Mouse (Mus musculus): ENCODE data around the gene Serpina1f. TPM values are rescaled to one million over a fixed set of nuclear protein-coding genes. Genes with fewer than 3 reads are reported as not detected.
A peak's percentile ranks its signal among the peaks of the same experiment; 100 is the strongest.
"Not testable (repeated sequence)": the region's sequence is repeated elsewhere in the genome, so short reads cannot be mapped to it uniquely, and the experiment has no call there.

Gene Serpina1f
- not detected in 2 replicates for polyA plus RNA-seq (2015; fragmentation: Nextera tagmentation; extraction: Ambion mirVana)

DNA sequence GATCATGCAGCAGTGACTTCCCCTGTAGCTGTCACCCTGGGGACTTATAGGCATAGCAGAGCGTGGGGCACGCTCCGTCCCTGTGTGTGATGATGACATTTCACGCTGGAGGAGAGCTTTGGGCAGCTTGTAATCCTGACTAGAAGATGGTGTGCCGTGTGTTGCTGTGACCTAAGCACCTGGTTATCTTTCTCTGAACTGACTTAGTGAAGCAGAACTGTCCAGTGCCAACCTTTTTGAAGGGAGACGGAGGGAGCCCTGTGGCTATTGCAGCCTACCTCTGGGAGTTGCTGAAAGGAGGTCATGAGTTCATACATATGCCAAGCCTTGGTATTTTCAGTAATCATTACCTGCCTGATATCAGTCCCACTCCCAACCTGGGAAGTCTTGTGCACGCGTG, at the start of gene Serpina1f:
Gene Serpina1f (minus strand): TSS at position 101 of the 400 bp plus-strand sequence.
- H3K36me3 ChIP-seq = no peaks in the 10 kb centered on the region
- H3K27ac ChIP-seq = no peak within 1 kb of the TSS
- no peaks in the 10 kb centered on the region for H3K9me3 ChIP-seq
- no peaks in the 10 kb centered on the region for H3K27me3 ChIP-seq (replicated peaks)
- H3K4me2 ChIP-seq = no peak within 1 kb of the TSS
- WGBS = 90% methylated on average over 8 of the region's 8 CpGs
- no peak within 1 kb of the TSS for H3K9ac ChIP-seq
- ATAC-seq (ENCODE audit: insufficient read depth, low FRiP score, low read depth) = no peak
- no peak within 1 kb of the TSS for H3K4me3 ChIP-seq (replicated peaks)
- H3K4me1 ChIP-seq = no peaks in the 10 kb centered on the region

DNA sequence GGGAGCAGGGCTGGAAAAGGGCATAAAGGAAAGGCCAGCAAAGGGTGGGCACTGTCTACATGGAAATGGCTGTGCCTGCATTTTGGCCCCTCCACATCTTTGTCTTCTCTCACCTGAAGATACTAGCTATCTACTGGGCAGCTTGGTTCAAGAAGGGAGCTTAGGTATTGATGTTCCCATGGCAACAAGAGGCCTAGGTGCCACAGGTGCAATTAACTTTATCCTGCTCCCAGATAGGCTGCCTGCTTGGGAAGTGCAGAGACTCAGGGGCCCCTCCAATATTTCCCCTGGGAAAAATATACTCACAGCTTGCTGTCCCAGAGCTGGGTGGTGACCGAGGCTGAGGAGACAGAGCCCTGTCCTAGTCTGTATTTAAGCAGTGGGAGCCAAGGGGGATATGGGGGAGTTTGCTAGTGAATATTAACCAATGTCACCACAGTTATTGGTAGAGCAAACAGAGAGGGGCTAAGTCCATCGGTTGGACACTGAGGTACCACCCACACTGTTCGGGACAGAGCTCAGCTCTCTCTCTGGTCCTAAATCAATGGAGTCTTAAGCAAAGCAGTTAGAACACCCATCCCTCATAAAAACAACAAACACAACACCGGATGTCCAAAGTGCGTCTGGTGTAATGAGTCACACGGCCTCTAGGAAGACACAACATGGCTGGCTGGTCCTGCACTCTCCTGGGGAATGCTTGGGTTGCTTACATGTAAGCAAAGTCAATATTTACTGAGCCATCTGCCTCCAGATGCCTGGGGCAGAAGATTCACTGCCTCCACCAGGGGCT, 42.7 kb upstream of the Serpina1f start:
- not testable (repeated sequence) for H3K4me1 ChIP-seq; H3K9me3 ChIP-seq; H3K4me3 ChIP-seq (replicated peaks); H3K4me2 ChIP-seq; H3K36me3 ChIP-seq; H3K9ac ChIP-seq; ATAC-seq (ENCODE audit: insufficient read depth, low FRiP score, low read depth); H3K27ac ChIP-seq; H3K27me3 ChIP-seq (replicated peaks)
- 54% methylated on average over 6 of the region's 6 CpGs for WGBS

DNA sequence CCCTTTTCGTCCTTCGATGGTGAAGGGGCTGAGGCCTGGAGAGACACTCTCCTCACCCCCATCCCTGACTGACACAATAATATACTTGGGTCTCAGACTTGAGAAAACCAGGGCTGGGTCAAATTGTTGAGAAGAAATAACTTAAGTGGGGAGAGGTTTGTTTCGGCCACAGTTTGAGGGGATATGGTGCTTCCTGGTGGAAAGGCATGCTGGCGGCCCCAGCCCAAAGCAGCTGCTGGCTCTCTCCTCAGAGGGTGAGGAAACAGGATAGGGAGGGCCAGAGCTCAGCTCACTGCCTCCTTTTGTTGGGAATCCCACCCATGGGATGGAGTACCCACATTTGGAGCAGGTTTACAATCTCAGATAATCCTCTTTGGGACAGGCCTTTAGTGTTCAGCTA, 40.2 kb upstream of the Serpina1f start:
- H3K4me1 ChIP-seq; H3K9me3 ChIP-seq; H3K27me3 ChIP-seq (replicated peaks); H3K4me3 ChIP-seq (replicated peaks); H3K9ac ChIP-seq; H3K36me3 ChIP-seq; H3K27ac ChIP-seq; H3K4me2 ChIP-seq; ATAC-seq (ENCODE audit: insufficient read depth, low FRiP score, low read depth): not testable (repeated sequence)
- WGBS = 73% methylated on average over 4 of the region's 4 CpGs

DNA sequence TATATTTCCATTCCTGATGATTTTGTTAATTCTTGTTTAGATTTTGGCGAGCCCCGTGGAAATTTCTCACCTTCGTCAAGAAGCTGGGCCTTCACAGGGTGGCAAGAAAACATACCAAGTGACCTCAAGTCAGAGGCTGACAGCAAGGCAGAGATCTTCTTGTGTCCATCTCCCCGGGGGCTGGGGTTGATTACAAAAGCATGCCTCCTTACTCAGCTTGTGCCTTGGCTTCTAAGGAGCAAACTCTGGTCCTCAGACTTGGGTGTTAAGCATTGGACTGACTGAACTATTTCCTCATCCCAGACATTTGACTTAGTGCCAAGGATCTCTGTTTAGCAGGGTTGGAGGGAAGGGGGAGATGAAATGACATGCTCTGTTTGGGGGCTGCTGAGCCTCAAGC, 39.8 kb upstream of the Serpina1f start:
- ATAC-seq (ENCODE audit: insufficient read depth, low FRiP score, low read depth); H3K4me3 ChIP-seq (replicated peaks); H3K4me2 ChIP-seq; H3K27me3 ChIP-seq (replicated peaks); H3K9me3 ChIP-seq; H3K36me3 ChIP-seq; H3K9ac ChIP-seq; H3K27ac ChIP-seq; H3K4me1 ChIP-seq: not testable (repeated sequence)
- 76% methylated on average over 4 of the region's 4 CpGs for WGBS

DNA sequence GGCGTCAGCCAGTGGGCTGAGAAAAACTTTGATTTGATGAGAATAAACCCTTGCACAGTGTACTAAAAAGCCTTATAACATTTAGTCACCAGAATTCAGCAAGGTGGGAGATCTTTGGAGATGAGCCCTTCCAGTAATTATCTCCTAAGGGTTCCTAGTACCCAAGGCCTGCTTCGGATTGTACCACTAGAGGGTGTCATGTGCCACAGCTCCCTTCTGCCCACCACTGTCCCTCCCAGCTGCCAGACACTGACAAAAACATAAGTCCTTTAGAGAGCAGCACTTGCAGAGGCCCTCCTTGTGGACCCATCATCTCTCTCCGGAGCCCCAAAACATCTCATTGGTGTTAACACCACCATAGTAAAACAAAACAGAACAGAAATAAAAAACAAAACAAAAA, 16.2 kb upstream of the Serpina1f start:
- WGBS = 73% methylated on average over 3 of the region's 3 CpGs
- Histone ChIP-seq H3K4me2 (no peak overlapping the region), H3K9me3 (no peaks in the 10 kb centered on the region), H3K4me1 (no peaks in the 10 kb centered on the region), H3K36me3 (no peaks in the 10 kb centered on the region), H3K9ac (no peak overlapping the region), H3K4me3 (replicated peaks) (no peak overlapping the region), H3K27me3 (replicated peaks) (no peaks in the 10 kb centered on the region), H3K27ac (no peak overlapping the region)
- no peak for ATAC-seq (ENCODE audit: insufficient read depth, low FRiP score, low read depth)

DNA sequence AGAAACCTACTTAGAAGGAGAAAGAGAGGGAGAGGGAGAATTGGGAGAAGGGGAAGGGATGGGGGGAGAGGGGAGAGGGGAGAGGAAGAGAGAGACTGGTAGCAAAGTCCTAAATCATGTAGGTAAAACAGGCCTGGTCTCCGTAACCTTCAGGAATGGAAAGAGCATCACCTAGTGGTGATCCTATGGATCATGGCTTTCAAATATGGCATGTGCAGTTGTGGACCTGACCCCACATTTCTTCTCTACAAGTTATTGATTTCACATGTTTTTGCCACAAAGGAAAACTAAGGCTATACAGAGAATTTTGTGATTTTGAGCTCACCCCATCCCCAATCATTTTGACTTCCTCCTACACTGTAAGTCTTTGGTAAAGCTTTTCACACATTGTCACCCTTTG, 15.1 kb upstream of the Serpina1f start:
- ATAC-seq (ENCODE audit: insufficient read depth, low FRiP score, low read depth) = no peak
- H3K27ac ChIP-seq = no peak overlapping the region
- H3K4me2 ChIP-seq = no peak overlapping the region
- H3K36me3 ChIP-seq = no peaks in the 10 kb centered on the region
- H3K27me3 ChIP-seq (replicated peaks) = no peaks in the 10 kb centered on the region
- no peaks in the 10 kb centered on the region for H3K4me1 ChIP-seq
- no peak overlapping the region for H3K9ac ChIP-seq
- no peaks in the 10 kb centered on the region for H3K9me3 ChIP-seq
- WGBS = 37% methylated on average over 1 of the region's 1 CpGs
- H3K4me3 ChIP-seq (replicated peaks) = no peak overlapping the region

DNA sequence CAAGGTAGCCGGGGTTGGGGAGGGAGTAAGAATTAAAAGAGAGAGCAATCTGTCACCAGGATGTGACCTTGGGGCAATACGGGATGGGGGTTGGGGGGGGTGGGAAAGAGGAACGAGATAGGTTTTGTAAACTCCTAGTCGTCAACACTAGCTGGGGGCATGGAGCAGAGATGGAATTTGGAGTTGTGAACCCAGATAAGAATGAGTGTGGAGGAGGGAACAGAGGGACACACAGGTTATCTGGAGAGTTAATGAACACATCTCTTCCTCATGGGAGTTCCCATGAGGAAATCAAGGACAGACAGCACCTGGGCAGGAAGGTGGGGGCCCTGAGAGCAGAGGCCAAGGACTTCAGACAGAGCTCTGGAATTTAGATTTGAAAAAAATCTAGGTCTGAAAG, 10.8 kb upstream of the Serpina1f start:
- Histone ChIP-seq H3K27me3 (replicated peaks) (no peaks in the 10 kb centered on the region), H3K4me2 (no peak overlapping the region), H3K9me3 (no peaks in the 10 kb centered on the region), H3K4me1 (no peaks in the 10 kb centered on the region), H3K27ac (no peak overlapping the region), H3K9ac (no peak overlapping the region), H3K4me3 (replicated peaks) (no peak overlapping the region), H3K36me3 (no peaks in the 10 kb centered on the region)
- 25% methylated on average over 4 of the region's 4 CpGs for WGBS
- 0 out of 2 replicates have a peak, but pooled peaks have one; percentile 43 for ATAC-seq (ENCODE audit: insufficient read depth, low FRiP score, low read depth)

DNA sequence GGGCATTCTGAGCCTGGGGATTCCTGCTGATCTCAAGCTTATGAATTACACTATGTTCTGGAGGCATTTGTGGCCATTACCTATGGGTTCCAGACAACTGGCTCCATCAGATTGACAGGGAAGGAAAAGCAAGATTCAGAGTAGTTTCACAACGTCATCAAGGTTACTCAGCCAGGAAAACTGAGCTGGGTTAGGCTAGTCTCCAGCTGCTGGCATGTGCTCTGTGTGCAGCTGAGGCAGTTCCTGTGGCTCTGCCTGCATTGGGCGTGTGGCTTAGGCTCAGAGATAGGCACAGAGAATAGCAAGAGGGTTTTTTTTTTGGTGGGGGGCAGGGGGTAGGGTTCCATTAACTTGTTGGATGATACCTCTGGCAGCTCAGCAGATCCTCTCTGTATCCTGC, 10.2 kb upstream of the Serpina1f start:
- Histone ChIP-seq H3K27ac (no peak overlapping the region), H3K9ac (no peak overlapping the region), H3K4me1 (no peaks in the 10 kb centered on the region), H3K4me2 (no peak overlapping the region), H3K36me3 (no peaks in the 10 kb centered on the region), H3K9me3 (no peaks in the 10 kb centered on the region), H3K4me3 (replicated peaks) (no peak overlapping the region), H3K27me3 (replicated peaks) (no peaks in the 10 kb centered on the region)
- WGBS = 55% methylated on average over 2 of the region's 2 CpGs
- 0 out of 2 replicates have a peak, but pooled peaks have one; percentile 40 for ATAC-seq (ENCODE audit: insufficient read depth, low FRiP score, low read depth)

DNA sequence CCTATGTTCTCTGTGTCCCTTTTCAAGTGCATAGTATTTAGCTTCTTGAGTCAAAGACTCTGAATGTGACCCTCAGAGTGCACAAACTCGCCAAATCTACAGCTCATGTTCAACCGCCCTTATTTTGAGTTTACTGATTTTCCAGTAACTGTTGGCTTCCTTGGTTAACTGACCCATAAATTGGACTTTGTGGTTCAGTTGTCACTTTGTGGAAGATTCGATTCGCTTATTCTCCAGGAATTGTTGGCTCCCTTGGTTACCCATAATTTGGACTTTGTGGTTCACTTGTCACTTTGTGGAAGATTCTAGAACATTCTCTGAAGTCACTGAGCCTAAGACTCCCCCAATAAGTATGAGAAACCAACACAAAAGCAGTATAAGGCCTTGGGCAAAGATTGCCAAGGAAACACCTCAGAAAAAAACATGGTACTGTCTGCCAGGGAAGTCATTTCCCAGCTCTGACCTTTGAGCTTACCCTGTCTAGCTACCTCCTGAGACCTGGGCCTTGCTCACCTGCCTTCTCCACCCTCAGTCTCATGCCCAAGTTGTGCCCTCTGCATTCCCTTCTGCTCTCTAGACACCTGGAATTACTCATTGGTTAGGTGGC, 4.9 kb upstream of the Serpina1f start:
- H3K9me3 ChIP-seq = no peaks in the 10 kb centered on the region
- H3K36me3 ChIP-seq = no peaks in the 10 kb centered on the region
- 86% methylated on average over 4 of the region's 4 CpGs for WGBS
- H3K4me1 ChIP-seq = no peaks in the 10 kb centered on the region
- H3K9ac ChIP-seq = no peak overlapping the region
- H3K4me2 ChIP-seq = no peak overlapping the region
- no peaks in the 10 kb centered on the region for H3K27me3 ChIP-seq (replicated peaks)
- no peak for ATAC-seq (ENCODE audit: insufficient read depth, low FRiP score, low read depth)
- no peak overlapping the region for H3K4me3 ChIP-seq (replicated peaks)
- H3K27ac ChIP-seq = no peak overlapping the region

DNA sequence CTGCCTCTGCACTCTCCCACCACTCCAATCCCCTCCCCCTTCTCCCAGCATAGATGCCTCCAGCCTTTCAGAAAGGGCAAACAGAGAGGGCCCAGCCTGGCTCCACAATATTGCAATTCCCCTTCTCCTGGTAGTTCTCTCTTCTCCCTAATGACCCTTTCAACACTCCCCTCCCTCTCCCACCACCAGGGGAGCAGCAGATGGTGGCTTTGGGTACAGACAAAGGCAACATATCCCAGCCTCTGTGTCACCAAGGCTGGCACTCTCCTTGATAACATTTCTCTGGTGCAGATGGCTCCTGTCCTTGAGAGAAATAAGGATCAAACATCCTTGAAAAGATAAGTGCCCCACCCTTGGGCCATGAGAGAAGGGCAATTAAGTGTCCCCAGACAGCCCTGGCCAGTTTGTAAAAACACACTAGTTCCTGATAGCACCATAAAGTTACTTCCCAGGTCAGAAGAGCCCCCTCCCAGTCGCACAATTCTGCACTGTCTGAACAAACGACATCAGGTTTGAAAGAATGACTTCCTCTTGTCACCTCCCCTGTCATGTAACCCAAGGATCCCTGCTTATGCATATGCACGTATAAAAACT, 7.0 kb downstream of the Serpina1f start:
- 27% methylated on average over 3 of the region's 3 CpGs for WGBS
- Histone ChIP-seq H3K4me2 (no peak overlapping the region), H3K36me3 (no peaks in the 10 kb centered on the region), H3K4me3 (replicated peaks) (no peak overlapping the region), H3K27ac (no peak overlapping the region), H3K4me1 (no peaks in the 10 kb centered on the region), H3K9me3 (no peaks in the 10 kb centered on the region), H3K27me3 (replicated peaks) (no peaks in the 10 kb centered on the region), H3K9ac (no peak overlapping the region)
- ATAC-seq (ENCODE audit: insufficient read depth, low FRiP score, low read depth) = no peak

DNA sequence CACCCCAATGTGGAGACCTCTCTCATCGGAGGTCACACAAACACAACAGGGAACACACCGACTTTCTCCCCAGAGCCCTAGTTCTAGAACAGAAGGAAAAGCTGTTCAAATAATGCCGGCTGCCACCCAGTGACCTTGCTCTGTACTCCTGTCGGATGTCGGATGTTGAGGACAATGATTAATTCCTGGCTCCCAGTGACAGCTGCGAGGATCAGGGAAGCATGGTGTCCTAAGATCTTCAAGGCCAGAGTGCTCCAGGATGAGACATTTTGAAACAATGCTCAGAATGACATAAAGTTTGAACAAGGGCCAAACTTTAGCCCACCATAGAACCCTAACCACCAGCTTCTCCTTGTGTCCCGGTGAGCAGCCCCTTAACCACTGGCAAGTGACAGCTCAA, 8.3 kb downstream of the Serpina1f start:
- no peaks in the 10 kb centered on the region for H3K36me3 ChIP-seq
- H3K4me2 ChIP-seq = no peak overlapping the region
- H3K27me3 ChIP-seq (replicated peaks) = no peaks in the 10 kb centered on the region
- ATAC-seq (ENCODE audit: insufficient read depth, low FRiP score, low read depth) = no peak
- no peaks in the 10 kb centered on the region for H3K4me1 ChIP-seq
- 38% methylated on average over 7 of the region's 7 CpGs for WGBS
- no peaks in the 10 kb centered on the region for H3K9me3 ChIP-seq
- no peak overlapping the region for H3K27ac ChIP-seq
- H3K4me3 ChIP-seq (replicated peaks) = no peak overlapping the region
- no peak overlapping the region for H3K9ac ChIP-seq

DNA sequence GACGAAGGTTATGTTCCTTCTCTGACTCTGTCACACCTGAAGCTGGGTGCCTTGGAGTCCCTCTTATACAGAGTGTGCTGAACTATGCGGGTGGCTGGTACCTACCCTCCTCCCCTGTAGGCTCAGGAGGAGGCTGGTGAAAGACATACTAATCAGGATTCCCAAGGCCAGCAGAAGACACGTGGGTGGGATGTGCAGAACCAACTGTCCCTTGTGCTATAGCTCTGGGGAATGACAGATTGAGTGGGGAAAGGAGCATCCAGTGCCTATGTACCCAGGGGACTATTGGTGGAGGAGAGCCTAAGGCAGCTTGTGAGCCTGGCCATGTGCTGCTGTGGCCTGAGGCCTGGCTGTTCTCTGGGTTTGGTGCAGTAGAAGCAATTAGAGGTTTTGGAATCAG, 9.3 kb downstream of the Serpina1f start:
- Histone ChIP-seq H3K4me3 (replicated peaks) (no peak overlapping the region), H3K4me1 (no peaks in the 10 kb centered on the region), H3K36me3 (no peaks in the 10 kb centered on the region), H3K9ac (no peak overlapping the region), H3K4me2 (no peak overlapping the region), H3K27ac (no peak overlapping the region), H3K9me3 (no peaks in the 10 kb centered on the region), H3K27me3 (replicated peaks) (no peaks in the 10 kb centered on the region)
- WGBS = 77% methylated on average over 3 of the region's 3 CpGs
- no peak for ATAC-seq (ENCODE audit: insufficient read depth, low FRiP score, low read depth)
